Mouse (Mus musculus) adrenal gland (tissue): ENCODE results near the gene Hist1h2bk.
"Not testable (repeated sequence)": the region's sequence is repeated elsewhere in the genome, so short reads cannot be mapped to it uniquely, and the experiment has no call there.

Experiments
- intact Hi-C: fragments of 180-260 bp; cut with DNase I; formaldehyde crosslinking; loops from one replicate; pipeline ENCODE4 v1.15.1; 2025
- long read RNA-seq, 2 experiments: library from polyadenylated mRNA; unstranded; transcript quantifications; one replicate each; pipeline ENCODE4 v2.0.0; 2020; ENCODE audit warnings: borderline replicate concordance in 1 of 2; ENCODE audit not compliant: insufficient replicate concordance in 1 of 2

Gene Hist1h2bk
- long read RNA-seq, experiment 1, partial matches to known transcripts: 0 of 1 reads
- long read RNA-seq, experiment 1, other reads (novel, unspliced or antisense): 0 of 1 reads
- long read RNA-seq, experiment 2: 0 reads

- intact Hi-C loops: not testable (repeated sequence)
Measured at GRCm38 (mm10) chr13:22035267-22036148, at the start of gene Hist1h2bk, which contains the start of gene Hist1h2ah. Gene Hist1h2bk (plus strand): TSS chr13:22035870. Gene Hist1h2ah (minus strand): TSS chr13:22035568.

GRCm38 (mm10) chr13:21992550-21992949 lies 43.1 kb upstream of the Hist1h2bk start:
- intact Hi-C loops: no loop called here

GRCm38 (mm10) chr13:21993957-21994738 lies 41.5 kb upstream of the Hist1h2bk start:
- intact Hi-C loops: no loop called here

- intact Hi-C loops: no loop called here
Measured at GRCm38 (mm10) chr13:21994896-21995295, 40.8 kb upstream of the Hist1h2bk start.

- intact Hi-C loops: no loop called here
Measured at GRCm38 (mm10) chr13:21995331-21995914, 40.2 kb upstream of the Hist1h2bk start.

GRCm38 (mm10) chr13:21996101-21996839 lies 39.4 kb upstream of the Hist1h2bk start:
- intact Hi-C loops: no loop called here

GRCm38 (mm10) chr13:21996840-21997185 lies 38.9 kb upstream of the Hist1h2bk start:
- intact Hi-C loops: no loop called here

GRCm38 (mm10) chr13:21997201-21997820 lies 38.4 kb upstream of the Hist1h2bk start:
- intact Hi-C loops: no loop called here

- intact Hi-C loops: no loop called here
Measured at GRCm38 (mm10) chr13:21997821-21998220, 37.8 kb upstream of the Hist1h2bk start.

- intact Hi-C loops: no loop called here
Measured at GRCm38 (mm10) chr13:21998412-21998811, 37.3 kb upstream of the Hist1h2bk start.

- intact Hi-C loops: no loop called here
Measured at GRCm38 (mm10) chr13:21999147-21999546, 36.5 kb upstream of the Hist1h2bk start.

- intact Hi-C loops: no loop called here
Measured at GRCm38 (mm10) chr13:22001346-22001745, 34.3 kb upstream of the Hist1h2bk start.

GRCm38 (mm10) chr13:22001823-22002222 lies 33.8 kb upstream of the Hist1h2bk start:
- intact Hi-C loops: no loop called here

- intact Hi-C loops: no loop called here
Measured at GRCm38 (mm10) chr13:22005605-22006333, 29.9 kb upstream of the Hist1h2bk start.

- intact Hi-C loops: no loop called here
Measured at GRCm38 (mm10) chr13:22006334-22007120, 29.1 kb upstream of the Hist1h2bk start.

- intact Hi-C loops: no loop called here
Measured at GRCm38 (mm10) chr13:22007121-22007510, 28.6 kb upstream of the Hist1h2bk start.

GRCm38 (mm10) chr13:22007872-22008271 lies 27.8 kb upstream of the Hist1h2bk start:
- intact Hi-C loops: no loop called here

- intact Hi-C loops: no loop called here
Measured at GRCm38 (mm10) chr13:22008707-22009106, 27.0 kb upstream of the Hist1h2bk start.

- intact Hi-C loops: no loop called here
Measured at GRCm38 (mm10) chr13:22009642-22010041, 26.0 kb upstream of the Hist1h2bk start, which contains the start of gene Prss16. Gene Prss16 (minus strand): TSS chr13:22009742.
